Mouse (Mus musculus) testis, adult 2 months (tissue): ENCODE data around the gene Hist2h3c1.
"Not testable (repeated sequence)": the region's sequence is repeated elsewhere in the genome, so short reads cannot be mapped to it uniquely, and the experiment has no call there.

Experiments
- CTCF ChIP-seq: fragments of 200-500 bp; IDR thresholded peaks from 2 replicates; pipeline ENCODE4 v1.5.1; 2012; ENCODE audit warnings: low read depth, mild to moderate bottlenecking, inconsistent platforms, low read length, moderate library complexity; ENCODE audit not compliant: control insufficient read depth, insufficient read depth, insufficient replicate concordance
- POLR2A ChIP-seq: fragments of 200-500 bp; IDR thresholded peaks from 2 replicates; pipeline ENCODE4 v1.6.1; 2012; ENCODE audit warnings: low read depth, mild to moderate bottlenecking, inconsistent platforms, low read length, moderate library complexity; ENCODE audit not compliant: control insufficient read depth

GRCm38 (mm10) chr3:96238954-96239793 is 7.3 kb upstream of the Hist2h3c1 start, which contains the start of gene Hist2h3c2:
- TF ChIP-seq CTCF, POLR2A: not testable (repeated sequence)
